Mouse (Mus musculus): ENCODE data around the gene Lsm4. TPM values are rescaled to one million over a fixed set of nuclear protein-coding genes. Genes with fewer than 3 reads are reported as not detected.
A peak's percentile ranks its signal among the peaks of the same experiment; 100 is the strongest.

The Lsm4 gene
- polyA plus RNA-seq, 1 experiment = 300 TPM

GRCm38 (mm10) chr8:70630532-70631381 is 42.3 kb upstream of the Lsm4 start:
- Histone ChIP-seq H3ac (ENCODE audit: control insufficient read depth, insufficient read length, low read depth) (peak overlapping the region; percentile 67), H3K79me3 (ENCODE audit: low read depth) (peaks cover 2% of the 10 kb centered on the region), H3K79me2 (ENCODE audit: control insufficient read depth, insufficient read depth) (no peaks in the 10 kb centered on the region), H3K27me3 (ENCODE audit: control insufficient read depth, insufficient read depth, insufficient read length) (no peaks in the 10 kb centered on the region), H3K36me3 (ENCODE audit: control insufficient read depth, insufficient read depth) (no peaks in the 10 kb centered on the region), H3K4me3 (ENCODE audit: insufficient read depth, poor library complexity, severe bottlenecking) (peak overlapping the region; percentile 25)
- no peak for TF ChIP-seq MYOD1 (IDR thresholded peaks at IDR 0.05; ENCODE audit: control insufficient read depth, insufficient read length, low read depth)
- peak; percentile 34 for TF ChIP-seq CEBPB (IDR thresholded peaks at IDR 0.05; ENCODE audit: low read depth)

DNA sequence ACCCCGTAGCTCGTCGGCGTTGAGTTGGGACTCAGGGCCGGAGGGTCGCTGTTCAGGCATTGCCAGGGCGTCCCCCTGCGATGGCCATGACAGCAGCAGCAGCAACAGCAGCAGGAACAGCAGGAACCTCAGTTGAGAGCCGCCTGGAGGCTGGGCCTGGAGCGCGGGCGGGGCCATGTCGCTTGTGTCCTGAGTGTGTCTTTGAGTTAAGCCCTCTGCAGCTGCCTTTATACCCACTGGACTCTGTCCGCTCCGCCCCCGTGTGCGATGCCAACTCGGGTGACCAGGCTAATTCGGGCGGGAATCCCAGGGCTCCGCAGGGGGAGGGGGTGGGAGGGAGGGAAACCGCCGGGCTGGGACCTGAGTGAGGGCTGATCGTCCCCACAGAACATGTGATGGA is 41.6 kb upstream of the Lsm4 start:
- no peak for TF ChIP-seq FOSL1 (IDR thresholded peaks at IDR 0.05; ENCODE audit: insufficient read depth, low read length, poor library complexity, severe bottlenecking)
- TF ChIP-seq CTCF (IDR thresholded peaks at IDR 0.05; ENCODE audit: control insufficient read depth, insufficient read depth, insufficient read length) = no peak
- TF ChIP-seq MAX (IDR thresholded peaks at IDR 0.05) = no peak
- TF ChIP-seq MYOD1 (IDR thresholded peaks at IDR 0.05; ENCODE audit: control insufficient read depth, insufficient read length, low read depth) = no peak
- TF ChIP-seq MYOG (IDR thresholded peaks at IDR 0.05; ENCODE audit: control insufficient read depth, extremely low read depth, insufficient read length) = no peak
- no peak for TF ChIP-seq CEBPB (IDR thresholded peaks at IDR 0.05; ENCODE audit: low read depth)
- no peaks in the 10 kb centered on the region for H3K27me3 ChIP-seq (ENCODE audit: control insufficient read depth, insufficient read depth, insufficient read length)
- peak overlapping the region; percentile 67 for H3ac ChIP-seq (ENCODE audit: control insufficient read depth, insufficient read length, low read depth)
- no peaks in the 10 kb centered on the region for H3K36me3 ChIP-seq (ENCODE audit: control insufficient read depth, insufficient read depth)
- H3K4me3 ChIP-seq (ENCODE audit: insufficient read depth, poor library complexity, severe bottlenecking) = peak overlapping the region; percentile 25
- H3K79me3 ChIP-seq (ENCODE audit: low read depth) = peaks cover 2% of the 10 kb centered on the region
- no peaks in the 10 kb centered on the region for H3K79me2 ChIP-seq (ENCODE audit: control insufficient read depth, insufficient read depth)

- Histone ChIP-seq H3ac (ENCODE audit: control insufficient read depth, insufficient read length, low read depth) (peak within 1 kb of the TSS; percentile 67), H3K79me3 (ENCODE audit: low read depth) (peaks cover 2% of the 10 kb centered on the region), H3K79me2 (ENCODE audit: control insufficient read depth, insufficient read depth) (no peaks in the 10 kb centered on the region), H3K36me3 (ENCODE audit: control insufficient read depth, insufficient read depth) (no peaks in the 10 kb centered on the region), H3K4me3 (ENCODE audit: insufficient read depth, poor library complexity, severe bottlenecking) (no peak within 1 kb of the TSS), H3K27me3 (ENCODE audit: control insufficient read depth, insufficient read depth, insufficient read length) (no peaks in the 10 kb centered on the region)
- TF ChIP-seq MAX (IDR thresholded peaks at IDR 0.05) (no peak), MYOG (IDR thresholded peaks at IDR 0.05; ENCODE audit: control insufficient read depth, extremely low read depth, insufficient read length) (no peak), CTCF (IDR thresholded peaks at IDR 0.05; ENCODE audit: control insufficient read depth, insufficient read depth, insufficient read length) (no peak), MYOD1 (IDR thresholded peaks at IDR 0.05; ENCODE audit: control insufficient read depth, insufficient read length, low read depth) (no peak), FOSL1 (IDR thresholded peaks at IDR 0.05; ENCODE audit: insufficient read depth, low read length, poor library complexity, severe bottlenecking) (no peak), USF1 (IDR thresholded peaks at IDR 0.05; ENCODE audit: low read depth) (no peak), CEBPB (IDR thresholded peaks at IDR 0.05; ENCODE audit: low read depth) (no peak)
Observed at GRCm38 (mm10) chr8:70632346-70632892, 40.6 kb upstream of the Lsm4 start, which contains the start of gene Gdf15. Gene Gdf15 (minus strand): TSS chr8:70632456.

DNA sequence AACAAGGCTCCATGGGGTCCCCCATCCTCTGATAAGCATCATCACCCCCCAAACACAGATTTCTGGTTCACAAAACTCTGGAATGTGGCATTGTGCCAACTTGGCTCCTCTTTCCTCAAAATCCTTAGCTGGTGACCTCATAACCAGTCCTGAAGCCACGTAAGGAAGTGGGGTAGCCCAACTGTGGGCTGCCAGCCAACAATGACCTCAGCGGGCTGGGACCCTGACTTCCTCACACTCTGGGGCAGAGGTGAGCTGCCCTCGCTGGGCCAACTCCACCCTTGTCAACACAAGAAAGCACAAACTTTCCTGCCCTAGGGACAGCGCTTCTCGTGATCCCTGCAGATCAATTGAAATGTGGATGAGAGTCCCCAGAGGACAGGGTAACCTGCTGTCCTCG is 39.0 kb upstream of the Lsm4 start:
- Histone ChIP-seq H3K4me3 (ENCODE audit: insufficient read depth, poor library complexity, severe bottlenecking) (no peak overlapping the region), H3K36me3 (ENCODE audit: control insufficient read depth, insufficient read depth) (no peaks in the 10 kb centered on the region), H3K27me3 (ENCODE audit: control insufficient read depth, insufficient read depth, insufficient read length) (no peaks in the 10 kb centered on the region), H3K79me2 (ENCODE audit: control insufficient read depth, insufficient read depth) (no peaks in the 10 kb centered on the region), H3K79me3 (ENCODE audit: low read depth) (no peaks in the 10 kb centered on the region), H3ac (ENCODE audit: control insufficient read depth, insufficient read length, low read depth) (no peak overlapping the region)
- no peak for TF ChIP-seq MYOD1 (IDR thresholded peaks at IDR 0.05; ENCODE audit: control insufficient read depth, insufficient read length, low read depth)
- no peak for TF ChIP-seq FOSL1 (IDR thresholded peaks at IDR 0.05; ENCODE audit: insufficient read depth, low read length, poor library complexity, severe bottlenecking)
- no peak for TF ChIP-seq MYOG (IDR thresholded peaks at IDR 0.05; ENCODE audit: control insufficient read depth, extremely low read depth, insufficient read length)
- TF ChIP-seq CTCF (IDR thresholded peaks at IDR 0.05; ENCODE audit: control insufficient read depth, insufficient read depth, insufficient read length) = no peak
- TF ChIP-seq USF1 (IDR thresholded peaks at IDR 0.05; ENCODE audit: low read depth) = no peak

GRCm38 (mm10) chr8:70635527-70635926 is 37.5 kb upstream of the Lsm4 start:
- H3K4me3 ChIP-seq (ENCODE audit: insufficient read depth, poor library complexity, severe bottlenecking) = no peak overlapping the region
- TF ChIP-seq MYOD1 (IDR thresholded peaks at IDR 0.05; ENCODE audit: control insufficient read depth, insufficient read length, low read depth) (no peak), USF1 (IDR thresholded peaks at IDR 0.05; ENCODE audit: low read depth) (no peak)
- no peaks in the 10 kb centered on the region for H3K79me2 ChIP-seq (ENCODE audit: control insufficient read depth, insufficient read depth)
- peak overlapping the region; percentile 21 for H3ac ChIP-seq (ENCODE audit: control insufficient read depth, insufficient read length, low read depth)
- H3K36me3 ChIP-seq (ENCODE audit: control insufficient read depth, insufficient read depth) = no peaks in the 10 kb centered on the region
- no peaks in the 10 kb centered on the region for H3K79me3 ChIP-seq (ENCODE audit: low read depth)
- H3K27me3 ChIP-seq (ENCODE audit: control insufficient read depth, insufficient read depth, insufficient read length) = no peaks in the 10 kb centered on the region

DNA sequence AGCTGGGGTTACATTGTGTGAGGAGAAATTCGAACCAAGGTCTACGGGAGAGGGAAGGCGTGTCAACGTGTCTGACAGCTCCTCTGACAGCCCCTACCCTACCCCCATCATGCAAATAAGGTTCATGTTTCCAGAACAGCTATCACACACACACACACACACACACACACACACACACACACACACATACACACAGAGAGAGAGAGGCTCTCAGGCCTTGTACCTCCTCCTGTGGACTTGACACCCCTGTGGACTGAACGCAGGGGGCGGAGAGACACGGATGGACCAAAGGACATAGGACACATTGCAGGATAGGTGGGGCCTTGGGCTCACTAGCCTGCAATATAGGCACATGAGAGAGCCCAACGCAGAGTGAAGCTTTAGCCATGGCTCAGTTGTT is 36.2 kb upstream of the Lsm4 start:
- TF ChIP-seq CEBPB (IDR thresholded peaks at IDR 0.05; ENCODE audit: low read depth) (no peak), MYOD1 (IDR thresholded peaks at IDR 0.05; ENCODE audit: control insufficient read depth, insufficient read length, low read depth) (no peak), MYOG (IDR thresholded peaks at IDR 0.05; ENCODE audit: control insufficient read depth, extremely low read depth, insufficient read length) (no peak), MAX (IDR thresholded peaks at IDR 0.05) (no peak), USF1 (IDR thresholded peaks at IDR 0.05; ENCODE audit: low read depth) (no peak), FOSL1 (IDR thresholded peaks at IDR 0.05; ENCODE audit: insufficient read depth, low read length, poor library complexity, severe bottlenecking) (no peak), CTCF (IDR thresholded peaks at IDR 0.05; ENCODE audit: control insufficient read depth, insufficient read depth, insufficient read length) (no peak)
- Histone ChIP-seq H3K27me3 (ENCODE audit: control insufficient read depth, insufficient read depth, insufficient read length) (no peaks in the 10 kb centered on the region), H3K4me3 (ENCODE audit: insufficient read depth, poor library complexity, severe bottlenecking) (no peak overlapping the region), H3K36me3 (ENCODE audit: control insufficient read depth, insufficient read depth) (no peaks in the 10 kb centered on the region), H3ac (ENCODE audit: control insufficient read depth, insufficient read length, low read depth) (no peak overlapping the region), H3K79me2 (ENCODE audit: control insufficient read depth, insufficient read depth) (no peaks in the 10 kb centered on the region), H3K79me3 (ENCODE audit: low read depth) (no peaks in the 10 kb centered on the region)
